Mouse (Mus musculus) embryonic stem cell, embryonic (primary cell): ENCODE measurements around the gene Panx1.

Source experiments
- CTCF ChIA-PET, 4 experiments: fragments of 300-600 bp in 2 of 4; fragments of 350-600 bp in 2 of 4; sonication (Branson Sonifier 250); formaldehyde crosslinking; loops; one replicate each; lab custom pipeline; 2022; ENCODE audit warnings: inconsistent platforms in 2 of 4; lab: Charles Lee
- POLR2A ChIA-PET, 4 experiments: fragments of 300-600 bp in 2 of 4; fragments of 350-600 bp in 2 of 4; sonication (Branson Sonifier 250); formaldehyde crosslinking; loops; one replicate each; lab custom pipeline; 2022; ENCODE audit warnings: antibody characterized with exemption in 4 of 4, inconsistent platforms in 1 of 4; lab: Charles Lee

Gene Panx1

DNA sequence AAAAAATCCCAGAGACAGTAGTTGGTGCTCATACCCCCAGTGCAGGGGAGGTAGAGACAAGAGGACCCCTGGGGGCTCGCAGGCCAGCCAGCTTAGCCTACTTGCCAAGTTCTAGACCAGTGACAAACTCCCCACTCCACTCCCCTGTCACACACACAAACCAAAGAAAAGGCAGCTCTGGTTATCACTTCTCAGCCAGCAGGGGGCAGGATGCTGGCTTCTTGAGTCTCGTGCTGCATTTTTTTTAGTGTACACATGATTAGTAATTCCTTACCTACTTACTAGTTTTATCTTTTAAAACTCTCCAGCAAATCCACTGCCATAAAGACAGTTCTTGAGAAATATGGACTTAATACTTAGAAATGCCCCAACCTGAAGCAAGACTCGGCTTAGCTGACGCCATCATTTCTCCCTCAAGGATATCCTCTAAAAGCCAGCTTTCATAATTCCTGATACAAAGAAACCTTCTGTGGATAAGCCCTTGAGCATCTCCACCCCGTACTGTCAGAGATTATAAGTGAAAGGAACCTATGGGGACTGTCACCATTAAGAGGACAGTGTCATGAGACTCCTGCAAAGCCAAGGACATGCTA lies 11.6 kb downstream of the Panx1 start:
- POLR2A ChIA-PET, result interaction anchor here in 3 of 4 experiments (0.6 to 1.8 kb wide), 6 partner anchors 10 to 280 kb away, joined by 4 to 11 read pairs (median 6); partner anchors contain the start of genes 4931406C07Rik (in 1 of the 3), Panx1 (in 1 of the 3) and Taf1d (in 1 of the 3)

DNA sequence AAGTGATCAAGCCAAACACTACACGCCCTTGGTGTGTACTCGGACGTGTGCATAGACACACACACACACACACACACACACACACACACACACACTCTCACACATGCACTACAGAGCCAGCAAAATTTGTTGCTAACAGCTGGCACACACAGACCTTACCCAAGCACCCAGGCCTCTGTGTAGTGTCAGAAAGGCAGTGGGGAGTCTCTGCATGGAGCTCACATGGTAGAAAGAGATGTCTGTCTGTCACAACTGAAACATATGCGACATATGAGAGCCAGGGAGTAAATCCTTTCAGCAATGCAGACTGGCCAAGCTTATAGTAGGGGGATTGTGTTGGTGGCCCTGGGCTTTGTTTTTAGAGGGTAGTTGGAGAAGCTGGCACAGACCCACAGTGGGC lies 12.5 kb downstream of the Panx1 start:
- ChIA-PET CTCF (interaction anchor here in 3 of 4 experiments (0.6 to 2.8 kb wide), 8 partner anchors 12 to 1158 kb away, joined by 3 to 11 read pairs (median 3); partner anchors contain the start of gene Panx1 (in 1 of the 3)), POLR2A (interaction anchor here in 3 of 4 experiments (0.6 to 1.7 kb wide), 5 partner anchors 11 to 552 kb away, joined by 3 to 6 read pairs (median 5); partner anchors contain the start of genes 4931406C07Rik (in 1 of the 3), Panx1 (in 1 of the 3) and Taf1d (in 1 of the 3))

More for the DNA sequence above, 11.6 kb downstream of the Panx1 start:
- CTCF ChIA-PET, result interaction anchor here (0.5 to 2.8 kb wide), 18 partner anchors 9 to 252 kb away, joined by 3 to 17 read pairs (median 3); partner anchors contain the start of gene Panx1 (in 3 of the 4)

DNA sequence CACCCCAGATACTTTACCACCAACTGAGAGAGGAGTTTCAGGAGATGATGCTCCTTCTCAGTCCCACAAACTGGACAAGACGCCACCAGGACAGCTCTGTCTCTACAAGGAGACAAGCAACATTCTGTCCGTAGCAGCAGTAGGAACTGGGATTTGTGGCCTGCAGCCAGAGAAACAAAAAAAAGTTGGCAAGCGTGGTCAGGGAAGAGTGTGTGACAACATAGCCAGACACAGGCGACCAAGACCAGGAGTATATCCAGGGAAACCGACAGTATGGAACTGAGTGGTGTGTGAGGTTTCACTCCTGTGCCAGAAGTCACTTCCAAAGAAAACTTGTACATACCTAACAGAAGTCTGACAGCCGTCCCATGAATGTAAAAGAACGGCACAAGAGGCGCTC lies 14.5 kb downstream of the Panx1 start:
- ChIA-PET CTCF (interaction anchor here in 1 of 4 experiments (1.0 kb wide), 1 partner anchor 181 kb away, joined by 3 read pairs; no protein-coding TSS in a partner anchor), POLR2A (interaction anchor here in 1 of 4 experiments (1.1 kb wide), 1 partner anchor 13 kb away, joined by 4 read pairs; no protein-coding TSS in a partner anchor)

DNA sequence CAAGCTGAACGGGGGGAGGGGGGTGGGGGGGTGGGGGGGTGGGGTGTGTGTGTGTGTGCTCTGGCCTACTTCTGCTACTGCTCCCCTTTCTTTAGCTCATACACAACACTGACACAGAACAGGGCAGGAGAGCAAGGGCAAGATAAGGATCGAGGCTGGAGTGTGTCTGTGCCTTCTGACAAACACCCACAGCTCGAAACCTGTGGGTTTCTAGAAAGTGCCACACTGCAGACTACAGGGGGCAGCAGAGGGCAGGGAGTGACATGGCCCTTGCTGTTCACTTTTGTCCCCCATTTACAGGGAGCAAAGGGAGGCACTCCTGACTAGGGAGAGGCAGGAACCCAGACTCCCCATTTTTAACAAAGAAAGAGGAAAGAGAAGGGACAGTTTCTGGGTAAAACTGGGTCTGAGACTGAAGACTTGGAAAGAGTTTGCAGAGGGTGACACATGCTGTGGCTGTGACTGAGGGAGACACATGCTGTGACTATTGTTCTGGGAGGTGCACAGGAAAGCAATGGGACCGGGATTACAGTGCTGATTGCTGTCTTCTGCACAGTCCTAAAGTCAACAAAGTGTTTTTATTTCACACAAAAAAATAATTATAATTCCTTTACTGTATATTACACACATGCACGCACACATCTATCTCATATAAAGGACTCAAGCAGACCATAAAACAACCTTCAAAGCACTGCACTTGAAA lies 16.1 kb downstream of the Panx1 start:
- ChIA-PET POLR2A (interaction anchor here in 3 of 4 experiments (0.9 to 1.4 kb wide), 4 partner anchors 10 to 246 kb away, joined by 3 to 4 read pairs (median 3); partner anchors contain the start of gene Panx1 (in 1 of the 3)), CTCF (interaction anchor here (0.5 to 2.0 kb wide), 24 partner anchors 9 to 1128 kb away, joined by 3 to 10 read pairs (median 4); partner anchors contain the start of genes Panx1 (in 1 of the 4) and Vstm5 (in 1 of the 4))

DNA sequence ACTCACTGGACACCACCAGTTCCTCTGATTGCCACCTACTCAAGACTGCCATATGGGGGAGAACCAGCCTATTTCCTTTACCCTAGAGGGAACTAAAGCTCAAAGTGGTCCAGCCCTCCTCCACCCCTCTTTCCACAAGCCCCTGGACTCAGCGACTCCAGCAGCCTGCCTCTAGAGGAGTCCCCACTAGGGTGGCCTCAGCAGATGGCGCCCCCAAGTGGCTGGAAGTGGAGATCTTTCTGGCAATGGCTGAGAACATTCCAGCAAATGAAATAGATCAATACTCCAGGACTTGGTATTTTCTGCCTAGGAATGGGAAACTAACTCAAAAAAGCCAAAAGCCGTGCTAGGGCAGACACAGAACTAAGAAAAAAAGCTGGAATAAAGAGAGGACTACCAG lies 17.6 kb downstream of the Panx1 start:
- POLR2A ChIA-PET, result interaction anchor here in 2 of 4 experiments (0.8 to 1.4 kb wide), 3 partner anchors 12 to 278 kb away, joined by 3 to 4 read pairs (median 3); partner anchors contain the start of genes 4931406C07Rik (in 1 of the 2) and Taf1d (in 1 of the 2)
- CTCF ChIA-PET, result interaction anchor here in 3 of 4 experiments (0.7 to 2.0 kb wide), 8 partner anchors 12 to 181 kb away, joined by 3 to 10 read pairs (median 4); no protein-coding TSS in a partner anchor

DNA sequence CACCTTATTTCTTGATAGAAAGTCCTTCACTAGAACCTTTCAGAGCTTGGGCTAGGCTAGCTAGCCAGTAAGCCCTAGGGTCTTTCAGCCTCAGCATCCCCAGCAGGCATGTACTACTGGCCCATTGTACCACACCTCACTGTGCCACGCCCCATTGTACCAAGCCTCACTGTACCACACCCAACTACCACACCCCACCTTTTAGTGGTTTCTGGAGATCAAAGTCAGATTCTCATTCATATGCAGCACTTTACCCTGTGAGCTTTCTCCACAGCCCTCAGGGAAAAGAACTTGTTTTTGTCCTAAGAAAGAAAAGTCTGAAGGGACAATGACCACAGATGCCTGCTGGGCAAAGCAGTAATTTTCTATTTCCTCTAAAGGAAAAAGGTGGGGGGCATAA lies 22.2 kb downstream of the Panx1 start:
- POLR2A ChIA-PET, result interaction anchor here in 2 of 4 experiments (0.8 to 1.1 kb wide), 4 partner anchors 9 to 230 kb away, joined by 3 read pairs; partner anchors contain the start of gene Panx1 (in 1 of the 2)
- CTCF ChIA-PET, result interaction anchor here in 1 of 4 experiments (0.6 to 0.9 kb wide), 2 partner anchors 12 to 168 kb away, joined by 3 read pairs; no protein-coding TSS in a partner anchor

DNA sequence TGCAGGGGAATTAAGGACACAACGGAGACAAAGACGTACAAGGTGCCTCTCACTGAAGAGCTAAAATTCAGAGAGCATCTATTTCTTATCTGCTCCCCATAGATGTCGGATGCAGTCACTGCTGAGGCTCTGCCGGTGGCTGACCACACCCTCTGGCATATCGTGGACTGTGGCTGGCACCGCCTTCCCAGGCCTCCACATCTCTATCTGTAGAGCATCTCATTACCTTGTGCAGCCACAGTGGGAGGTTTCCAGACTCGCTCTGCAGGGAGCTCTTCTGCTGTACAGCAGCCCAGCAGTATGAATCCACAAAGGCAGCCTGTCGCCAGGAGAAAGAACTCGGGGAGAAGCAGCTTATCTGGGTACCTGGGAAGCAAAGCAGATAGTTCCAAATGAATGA lies 24.1 kb downstream of the Panx1 start:
- CTCF ChIA-PET, result interaction anchor here in 1 of 4 experiments (0.6 kb wide), 1 partner anchor 12 kb away, joined by 3 read pairs; no protein-coding TSS in a partner anchor
- POLR2A ChIA-PET, result interaction anchor here in 2 of 4 experiments (0.6 to 2.1 kb wide), 5 partner anchors 13 to 345 kb away, joined by 3 to 15 read pairs (median 4); no protein-coding TSS in a partner anchor

DNA sequence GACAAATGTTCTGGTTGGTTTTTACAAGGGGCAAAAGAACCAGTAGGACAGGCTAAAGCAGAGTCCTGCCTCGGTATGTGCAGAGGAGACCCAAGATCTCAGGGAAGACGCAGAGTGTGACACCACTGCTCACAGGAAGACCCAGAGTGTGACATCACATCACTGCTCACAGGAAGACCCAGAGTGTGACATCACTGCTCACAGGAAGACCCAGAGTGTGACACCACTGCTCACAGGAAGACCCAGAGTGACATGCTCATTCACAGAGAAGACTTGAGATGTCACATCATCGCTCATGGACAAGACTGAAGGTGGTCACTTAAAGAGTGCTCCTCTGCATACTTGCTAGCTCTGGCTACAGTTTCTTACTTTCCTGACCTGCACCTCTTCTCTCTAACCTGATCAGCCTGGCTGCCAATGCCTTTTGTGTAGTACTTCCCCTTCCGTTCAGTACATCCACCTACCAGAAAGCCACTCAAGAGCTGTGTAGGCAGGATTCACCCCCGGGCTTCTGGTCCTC lies 24.7 kb downstream of the Panx1 start:
- ChIA-PET CTCF (interaction anchor here in 1 of 4 experiments (0.6 kb wide), 1 partner anchor 12 kb away, joined by 3 read pairs; no protein-coding TSS in a partner anchor), POLR2A (interaction anchor here in 2 of 4 experiments (0.6 to 2.1 kb wide), 3 partner anchors 14 to 344 kb away, joined by 3 to 15 read pairs (median 7); no protein-coding TSS in a partner anchor)

DNA sequence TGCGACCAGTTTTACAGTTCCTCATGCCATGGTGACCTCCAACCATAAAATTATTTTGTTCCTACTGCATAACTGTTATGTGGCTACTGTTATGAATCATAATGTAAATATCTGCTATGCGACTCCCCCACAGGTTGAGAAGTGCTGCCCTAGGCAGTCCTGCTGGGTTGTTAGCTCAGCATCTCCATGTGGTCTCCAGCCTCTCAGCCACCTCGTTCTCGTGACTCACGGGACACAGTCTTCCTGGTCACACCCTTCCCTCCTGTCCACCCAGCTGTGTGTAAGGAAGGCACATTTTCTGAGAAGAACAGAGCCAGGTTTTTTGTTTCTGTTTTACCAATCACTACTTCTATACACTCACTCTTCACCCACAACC lies 26.5 kb downstream of the Panx1 start:
- CTCF ChIA-PET, result interaction anchor here in 3 of 4 experiments (1.1 to 1.6 kb wide), 3 partner anchors 10 kb away, joined by 4 to 5 read pairs (median 4); no protein-coding TSS in a partner anchor
- POLR2A ChIA-PET, result interaction anchor here in 1 of 4 experiments (1.0 to 1.2 kb wide), 2 partner anchors 10 to 287 kb away, joined by 3 read pairs; partner anchors contain the start of genes 4931406C07Rik and Taf1d

DNA sequence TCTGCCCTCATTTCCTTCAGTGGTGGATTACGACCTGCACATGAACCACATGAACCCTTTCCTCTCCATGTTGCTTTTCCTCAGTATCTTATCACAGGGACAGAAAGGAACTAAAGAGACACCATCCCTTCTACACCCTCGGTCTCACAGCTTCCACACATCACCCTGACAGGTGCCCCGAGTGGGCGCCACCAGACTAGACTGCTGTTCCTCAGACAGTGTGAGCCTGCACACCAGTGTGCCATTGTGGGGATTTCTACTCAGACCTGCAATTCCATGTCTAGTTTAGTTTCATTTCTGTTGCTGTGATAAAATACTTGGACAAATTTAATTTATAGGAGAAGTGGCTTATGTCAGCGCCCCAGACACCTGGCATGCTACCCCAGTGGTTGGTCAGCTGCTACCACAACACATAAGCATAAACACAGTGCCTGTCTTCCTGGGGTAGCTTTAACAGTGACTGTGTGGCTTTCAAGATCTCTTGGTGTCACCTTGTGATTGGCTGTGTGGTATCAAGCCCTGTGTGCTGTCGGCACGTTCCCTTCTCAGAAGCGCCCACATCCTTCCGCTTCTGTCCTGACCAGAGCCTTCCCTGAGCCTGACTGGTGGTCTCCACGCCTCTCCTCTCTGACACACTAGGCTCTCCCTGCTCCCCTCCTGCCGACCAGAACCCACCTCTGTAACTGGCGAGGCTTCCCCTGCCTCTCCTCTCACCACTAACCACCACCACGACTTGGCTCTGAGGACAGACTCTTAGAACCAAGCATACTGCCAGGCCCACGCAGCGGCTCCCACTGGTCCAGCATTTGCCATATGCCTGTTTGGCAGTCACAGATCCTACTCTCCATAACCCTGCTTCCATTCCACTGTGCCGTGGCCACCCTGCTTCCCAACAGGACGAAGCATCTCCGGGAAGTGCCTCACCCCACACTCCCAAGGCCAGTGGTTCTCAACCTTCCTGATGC lies 27.2 kb downstream of the Panx1 start:
- ChIA-PET CTCF (interaction anchor here in 2 of 4 experiments (0.6 to 1.1 kb wide), 2 partner anchors 11 to 1982 kb away, joined by 4 read pairs; no protein-coding TSS in a partner anchor), POLR2A (interaction anchor here in 1 of 4 experiments (1.2 kb wide), 1 partner anchor 10 kb away, joined by 3 read pairs; no protein-coding TSS in a partner anchor)

DNA sequence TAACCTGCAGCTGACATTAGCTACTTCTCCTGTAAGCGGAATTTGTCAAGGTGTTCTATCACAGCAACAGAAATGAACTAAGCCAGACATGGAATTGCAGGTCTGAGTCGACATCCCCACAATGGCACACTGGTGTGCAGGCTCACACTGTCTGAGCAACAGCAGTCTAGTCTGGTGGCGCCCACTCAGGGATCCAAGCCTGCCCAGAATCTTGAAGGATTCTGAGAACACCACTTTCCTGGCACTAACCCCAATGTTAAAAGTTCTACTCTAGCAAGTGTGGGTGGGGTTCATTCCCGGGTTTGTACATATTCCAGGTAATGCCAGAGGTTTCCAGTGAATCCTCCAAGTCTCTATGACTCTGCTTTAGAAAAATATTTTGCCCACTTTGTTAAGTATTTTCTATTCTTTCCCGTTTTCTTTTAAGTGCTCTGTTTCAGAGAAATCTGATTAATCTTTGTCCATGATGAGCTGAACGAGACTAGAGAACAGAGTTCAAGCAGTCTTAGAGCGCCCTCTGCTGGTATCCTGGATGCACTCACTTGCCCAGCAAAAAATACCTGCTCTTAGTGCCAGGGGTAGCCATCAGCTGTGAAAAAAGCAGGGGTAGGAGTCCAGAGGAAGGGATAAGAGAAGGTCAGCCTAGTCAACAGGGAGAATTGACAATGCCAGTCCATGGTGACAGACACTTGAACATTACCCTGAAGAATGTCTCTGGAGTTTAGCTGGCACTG lies 29.9 kb downstream of the Panx1 start:
- POLR2A ChIA-PET, result interaction anchor here in 2 of 4 experiments (1.0 to 1.6 kb wide), 5 partner anchors 11 to 243 kb away, joined by 3 to 6 read pairs (median 3); no protein-coding TSS in a partner anchor
- CTCF ChIA-PET, result interaction anchor here (0.5 to 1.6 kb wide), 57 partner anchors 11 to 669 kb away, joined by 3 to 23 read pairs (median 4); partner anchors contain the start of genes 1700012B09Rik (in 1 of the 4), Cwc15 (in 1 of the 4), Kdm4d (in 1 of the 4) and Panx1 (in 1 of the 4)

DNA sequence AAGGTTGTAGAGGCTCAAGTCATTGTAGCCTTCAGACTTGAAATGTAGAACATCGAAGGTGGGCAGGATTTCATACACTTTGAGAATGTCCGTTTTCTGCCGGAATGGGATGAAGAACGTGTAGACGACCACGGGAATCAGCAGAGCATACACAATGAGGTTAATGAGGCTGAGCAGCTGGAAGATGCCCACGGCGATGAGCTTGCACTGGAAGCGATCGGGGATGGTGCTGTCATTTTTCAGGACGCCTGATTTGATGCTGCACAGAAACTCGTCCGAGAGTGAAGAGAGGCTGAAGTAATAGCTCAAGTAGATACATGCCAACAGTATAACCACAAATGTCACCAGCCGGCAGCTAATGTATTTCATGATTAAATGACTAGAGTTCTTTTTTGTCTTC lies 37.7 kb downstream of the Panx1 start:
- CTCF ChIA-PET, result no interaction called here
- POLR2A ChIA-PET, result no interaction called here

DNA sequence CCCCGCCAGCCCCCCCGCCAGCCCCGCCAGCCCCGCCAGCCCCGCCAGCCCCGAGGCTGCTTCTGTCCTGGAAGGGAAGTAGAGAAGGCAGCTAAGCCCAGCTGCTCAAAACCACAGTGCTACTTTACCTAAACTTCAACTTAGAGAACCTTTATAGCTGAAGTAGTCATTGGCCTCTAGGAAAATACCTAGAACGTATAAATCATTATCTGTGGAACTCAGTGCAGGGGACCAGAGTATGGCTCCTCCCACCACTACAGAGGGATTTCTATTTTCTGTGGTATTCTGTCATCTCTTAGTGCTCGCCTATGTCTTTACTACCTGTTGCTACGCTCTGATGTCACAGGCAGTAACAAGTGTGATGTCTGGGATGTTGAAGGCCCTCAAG lies 41.0 kb downstream of the Panx1 start:
- ChIA-PET POLR2A (interaction anchor here in 2 of 4 experiments (0.8 to 1.5 kb wide), 4 partner anchors 12 to 286 kb away, joined by 3 to 4 read pairs (median 4); no protein-coding TSS in a partner anchor), CTCF (interaction anchor here in 2 of 4 experiments (1.8 to 1.9 kb wide), 2 partner anchors 11 kb away, joined by 5 read pairs; no protein-coding TSS in a partner anchor)

DNA sequence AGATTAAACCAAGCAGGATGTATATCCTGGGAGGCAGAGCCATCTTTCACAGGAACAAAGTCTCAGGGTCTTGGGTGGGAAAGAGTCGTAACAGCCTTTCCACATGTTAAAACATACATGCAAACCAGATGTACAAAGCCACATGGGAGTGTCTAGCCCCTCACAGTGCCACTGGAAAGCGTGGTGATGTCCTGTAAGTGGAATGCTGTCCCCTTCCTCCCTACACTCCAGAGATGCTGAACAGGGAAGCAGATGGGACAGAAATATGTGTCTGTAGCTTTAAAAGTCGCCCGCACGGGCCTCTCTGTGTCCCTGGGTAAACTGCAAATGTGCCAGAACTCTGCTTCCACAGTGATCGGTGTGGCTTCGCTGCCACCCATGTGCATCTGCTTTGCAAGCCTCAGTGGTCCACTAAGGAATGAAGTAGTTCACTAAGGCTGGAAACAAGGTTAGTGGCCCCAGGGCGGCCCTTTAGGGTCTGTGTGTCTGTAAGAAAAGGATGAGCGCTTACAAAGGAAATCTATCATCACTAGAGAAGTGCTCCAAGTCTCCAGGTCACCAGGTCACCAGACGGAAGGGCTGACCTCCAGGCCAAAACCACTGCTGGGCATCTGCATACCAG lies 41.5 kb downstream of the Panx1 start:
- CTCF ChIA-PET, result interaction anchor here in 2 of 4 experiments (1.1 to 1.9 kb wide), 2 partner anchors 12 kb away, joined by 4 to 5 read pairs (median 5); no protein-coding TSS in a partner anchor

More for the DNA sequence above, 41.5 kb downstream of the Panx1 start:
- POLR2A ChIA-PET, result interaction anchor here in 2 of 4 experiments (1.0 to 1.5 kb wide), 5 partner anchors 13 to 157 kb away, joined by 3 to 4 read pairs (median 4); partner anchors contain the start of gene Panx1 (in 1 of the 2)
